ENCODE assay signal across 13 mouse cellular contexts in the genomic region with DNA sequence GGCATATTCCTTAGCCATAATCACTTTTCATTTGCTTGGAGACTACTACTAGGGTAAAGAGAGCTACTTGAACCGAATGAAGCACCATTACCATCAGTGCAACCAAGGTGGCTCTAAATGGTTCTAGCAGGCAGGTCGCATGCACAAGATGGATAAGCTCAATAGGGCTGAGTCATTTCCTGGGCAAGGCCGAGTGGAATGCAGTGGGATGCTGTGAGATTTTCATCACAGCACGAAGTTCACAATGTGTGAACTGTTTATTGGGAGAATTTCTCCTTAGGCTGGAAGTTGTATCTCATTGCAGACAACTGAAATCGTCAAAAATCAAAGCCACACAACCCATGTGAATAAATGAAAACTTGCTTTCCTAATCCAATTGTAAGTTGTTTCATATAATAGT.
"Had no signal": no experiment of that assay in that cellular context is flagged by ENCODE, and none has a peak within 500 bp of the region (broad histone marks: within the 10 kb centered on the region; RNA-seq: fewer than 3 reads in every experiment).

No protein-coding gene starts in this region.

- DNase-seq: liver, postnatal 0 days; lung, adult 2 months; lung, postnatal 14 days; lung, postnatal 36 days; midbrain, embryonic 14.5 days; retina, postnatal 1 day; right cerebral cortex, adult 18-20 months; right cerebral cortex, postnatal 25 days; right cerebral cortex, postnatal 4 days; spleen, adult 18-20 months; thymus, adult 2 months; thymus, postnatal 25 days; thymus, postnatal 4 days had no signal
